Mouse (Mus musculus): Measurements from ENCODE around the gene Senp6. TPM values are rescaled to one million over a fixed set of nuclear protein-coding genes. Genes with fewer than 3 reads are reported as not detected.
"Not testable (repeated sequence)": the region's sequence is repeated elsewhere in the genome, so short reads cannot be mapped to it uniquely, and the experiment has no call there.

The Senp6 gene
- polyA plus RNA-seq, 1 experiment from 2014 or later = 43.8 TPM

- no peak overlapping the region for H3K9ac ChIP-seq (ENCODE audit: low read depth, low read length)
- H3K4me3 ChIP-seq (ENCODE audit: low read length) = no peak overlapping the region
- no peaks in the 10 kb centered on the region for H3K9me3 ChIP-seq (ENCODE audit: control insufficient read depth, low read length)
- H3K4me2 ChIP-seq (ENCODE audit: low read length) = no peak overlapping the region
- H3K27ac ChIP-seq (ENCODE audit: low read depth, low read length) = no peak overlapping the region
- no peaks in the 10 kb centered on the region for H3K27me3 ChIP-seq (replicated peaks; ENCODE audit: control insufficient read depth, insufficient read depth, low read length)
- no peak for ATAC-seq
- H3K36me3 ChIP-seq (ENCODE audit: control insufficient read depth, insufficient read depth, low read length) = no peaks in the 10 kb centered on the region
- H3K4me1 ChIP-seq (ENCODE audit: control insufficient read depth, insufficient read depth, low read depth, low read length) = no peaks in the 10 kb centered on the region
- WGBS = 9% methylated on average over 2 of the region's 2 CpGs
Measured at GRCm38 (mm10) chr9:80039296-80039815, 27.3 kb upstream of the Senp6 start.

- H3K9ac ChIP-seq (ENCODE audit: low read depth, low read length); H3K4me2 ChIP-seq (ENCODE audit: low read length); H3K27me3 ChIP-seq (replicated peaks; ENCODE audit: control insufficient read depth, insufficient read depth, low read length); H3K27ac ChIP-seq (ENCODE audit: low read depth, low read length); H3K4me1 ChIP-seq (ENCODE audit: control insufficient read depth, insufficient read depth, low read depth, low read length); H3K36me3 ChIP-seq (ENCODE audit: control insufficient read depth, insufficient read depth, low read length); ATAC-seq; H3K4me3 ChIP-seq (ENCODE audit: low read length); H3K9me3 ChIP-seq (ENCODE audit: control insufficient read depth, low read length): not testable (repeated sequence)
- WGBS = 80% methylated on average over 4 of the region's 4 CpGs
Measured at GRCm38 (mm10) chr9:80044301-80044700, 22.4 kb upstream of the Senp6 start.

- 42% methylated on average over 5 of the region's 5 CpGs for WGBS
- not testable (repeated sequence) for H3K9me3 ChIP-seq (ENCODE audit: control insufficient read depth, low read length); H3K4me3 ChIP-seq (ENCODE audit: low read length); H3K4me1 ChIP-seq (ENCODE audit: control insufficient read depth, insufficient read depth, low read depth, low read length); H3K36me3 ChIP-seq (ENCODE audit: control insufficient read depth, insufficient read depth, low read length); H3K4me2 ChIP-seq (ENCODE audit: low read length); H3K9ac ChIP-seq (ENCODE audit: low read depth, low read length); H3K27me3 ChIP-seq (replicated peaks; ENCODE audit: control insufficient read depth, insufficient read depth, low read length); H3K27ac ChIP-seq (ENCODE audit: low read depth, low read length); ATAC-seq
Measured at GRCm38 (mm10) chr9:80049271-80049670, 17.4 kb upstream of the Senp6 start.

- Histone ChIP-seq H3K27ac (ENCODE audit: low read depth, low read length) (no peak overlapping the region), H3K4me3 (ENCODE audit: low read length) (no peak overlapping the region), H3K9me3 (ENCODE audit: control insufficient read depth, low read length) (no peaks in the 10 kb centered on the region), H3K27me3 (replicated peaks; ENCODE audit: control insufficient read depth, insufficient read depth, low read length) (no peaks in the 10 kb centered on the region), H3K4me2 (ENCODE audit: low read length) (no peak overlapping the region), H3K9ac (ENCODE audit: low read depth, low read length) (no peak overlapping the region), H3K4me1 (ENCODE audit: control insufficient read depth, insufficient read depth, low read depth, low read length) (no peaks in the 10 kb centered on the region), H3K36me3 (ENCODE audit: control insufficient read depth, insufficient read depth, low read length) (no peaks in the 10 kb centered on the region)
- WGBS = 86% methylated on average over 5 of the region's 5 CpGs
- no peak for ATAC-seq
Measured at GRCm38 (mm10) chr9:80052951-80053350, 13.8 kb upstream of the Senp6 start.

GRCm38 (mm10) chr9:80057690-80058089 lies 9.0 kb upstream of the Senp6 start:
- no peak overlapping the region for H3K4me3 ChIP-seq (ENCODE audit: low read length)
- WGBS = 80% methylated on average over 2 of the region's 2 CpGs
- ATAC-seq = no peak

GRCm38 (mm10) chr9:80065495-80065894 lies 1.2 kb upstream of the Senp6 start:
- ATAC-seq; H3K9ac ChIP-seq (ENCODE audit: low read depth, low read length); H3K36me3 ChIP-seq (ENCODE audit: control insufficient read depth, insufficient read depth, low read length); H3K9me3 ChIP-seq (ENCODE audit: control insufficient read depth, low read length); H3K4me1 ChIP-seq (ENCODE audit: control insufficient read depth, insufficient read depth, low read depth, low read length); H3K27me3 ChIP-seq (replicated peaks; ENCODE audit: control insufficient read depth, insufficient read depth, low read length); H3K4me2 ChIP-seq (ENCODE audit: low read length); H3K4me3 ChIP-seq (ENCODE audit: low read length): not testable (repeated sequence)
- H3K27ac ChIP-seq (ENCODE audit: low read depth, low read length) = peak overlapping the region; percentile 23; the same call in 1 of the 2 replicates
- WGBS = 76% methylated on average over 2 of the region's 2 CpGs

More at GRCm38 (mm10) chr9:80057690-80058089, 9.0 kb upstream of the Senp6 start:
- Histone ChIP-seq H3K4me2 (ENCODE audit: low read length) (no peak overlapping the region), H3K36me3 (ENCODE audit: control insufficient read depth, insufficient read depth, low read length) (no peaks in the 10 kb centered on the region), H3K27ac (ENCODE audit: low read depth, low read length) (no peak overlapping the region), H3K9me3 (ENCODE audit: control insufficient read depth, low read length) (no peaks in the 10 kb centered on the region), H3K27me3 (replicated peaks; ENCODE audit: control insufficient read depth, insufficient read depth, low read length) (no peaks in the 10 kb centered on the region), H3K9ac (ENCODE audit: low read depth, low read length) (no peak overlapping the region), H3K4me1 (ENCODE audit: control insufficient read depth, insufficient read depth, low read depth, low read length) (no peaks in the 10 kb centered on the region)

GRCm38 (mm10) chr9:80067221-80068027 lies 721 bp downstream of the Senp6 start:
- WGBS = under 1% methylated on average over 77 of the region's 93 CpGs

GRCm38 (mm10) chr9:80068028-80068515 lies 1.4 kb downstream of the Senp6 start:
- peak overlapping the region; percentile 94 for H3K9ac ChIP-seq (ENCODE audit: low read depth, low read length)
- H3K4me2 ChIP-seq (ENCODE audit: low read length) = peak overlapping the region; percentile 63
- no peaks in the 10 kb centered on the region for H3K9me3 ChIP-seq (ENCODE audit: control insufficient read depth, low read length)
- H3K27me3 ChIP-seq (replicated peaks; ENCODE audit: control insufficient read depth, insufficient read depth, low read length) = no peaks in the 10 kb centered on the region
- under 1% methylated on average over 18 of the region's 18 CpGs for WGBS
- peaks cover 16% of the 10 kb centered on the region for H3K4me1 ChIP-seq (ENCODE audit: control insufficient read depth, insufficient read depth, low read depth, low read length)
- H3K36me3 ChIP-seq (ENCODE audit: control insufficient read depth, insufficient read depth, low read length) = no peaks in the 10 kb centered on the region
- H3K4me3 ChIP-seq (ENCODE audit: low read length) = peak overlapping the region; percentile 68
- no peak for ATAC-seq
- peak overlapping the region; percentile 99 for H3K27ac ChIP-seq (ENCODE audit: low read depth, low read length)

More at GRCm38 (mm10) chr9:80067221-80068027, 721 bp downstream of the Senp6 start:
- Histone ChIP-seq H3K4me2 (ENCODE audit: low read length) (peak overlapping the region; percentile 63), H3K9me3 (ENCODE audit: control insufficient read depth, low read length) (no peaks in the 10 kb centered on the region), H3K27ac (ENCODE audit: low read depth, low read length) (peak overlapping the region; percentile 99), H3K36me3 (ENCODE audit: control insufficient read depth, insufficient read depth, low read length) (no peaks in the 10 kb centered on the region), H3K4me1 (ENCODE audit: control insufficient read depth, insufficient read depth, low read depth, low read length) (peaks cover 16% of the 10 kb centered on the region), H3K4me3 (ENCODE audit: low read length) (peak overlapping the region; percentile 68), H3K9ac (ENCODE audit: low read depth, low read length) (peak overlapping the region; percentile 94), H3K27me3 (replicated peaks; ENCODE audit: control insufficient read depth, insufficient read depth, low read length) (no peaks in the 10 kb centered on the region)
- peak; percentile 82 for ATAC-seq

GRCm38 (mm10) chr9:80068735-80069315 lies 2.1 kb downstream of the Senp6 start:
- ATAC-seq = no peak
- WGBS = 31% methylated on average over 11 of the region's 11 CpGs

More at GRCm38 (mm10) chr9:80068735-80069315, 2.1 kb downstream of the Senp6 start:
- Histone ChIP-seq H3K4me2 (ENCODE audit: low read length) (peak overlapping the region; percentile 63), H3K4me3 (ENCODE audit: low read length) (peak overlapping the region; percentile 68), H3K4me1 (ENCODE audit: control insufficient read depth, insufficient read depth, low read depth, low read length) (peaks cover 20% of the 10 kb centered on the region), H3K9ac (ENCODE audit: low read depth, low read length) (no peak overlapping the region), H3K27ac (ENCODE audit: low read depth, low read length) (no peak overlapping the region), H3K9me3 (ENCODE audit: control insufficient read depth, low read length) (no peaks in the 10 kb centered on the region), H3K27me3 (replicated peaks; ENCODE audit: control insufficient read depth, insufficient read depth, low read length) (no peaks in the 10 kb centered on the region), H3K36me3 (ENCODE audit: control insufficient read depth, insufficient read depth, low read length) (no peaks in the 10 kb centered on the region)

All from hindbrain, embryonic 16.5 days (tissue).